Mouse (Mus musculus) heart, embryonic 16.5 days (tissue): ENCODE data around the gene Gm14698. TPM values are rescaled to one million over a fixed set of nuclear protein-coding genes. Genes with fewer than 3 reads are reported as not detected.
A peak's percentile ranks its signal among the peaks of the same experiment; 100 is the strongest.
"Not testable (repeated sequence)": the region's sequence is repeated elsewhere in the genome, so short reads cannot be mapped to it uniquely, and the experiment has no call there.

Experiments
- ATAC-seq: fragments of 200-750 bp; cut with Nextera tagmentation; replicated peaks from 2 replicates; pipeline ENCODE4 v1.8.0; 2017; ENCODE audit warnings: moderate number of reproducible peaks; ENCODE audit not compliant: insufficient read depth, low FRiP score; ENCODE audit errors: extremely low read depth
- H3K27ac ChIP-seq: fragments of 300-500 bp; sonication (generic); 2 replicates; pipeline ENCODE4 v1.5.1; 2014; ENCODE audit warnings: mild to moderate bottlenecking, low read length, control low read depth, moderate library complexity
- H3K27me3 ChIP-seq: fragments of 300-500 bp; sonication (generic); 2 replicates; pipeline ENCODE4 v1.6.1; 2014; ENCODE audit warnings: low read length, mixed read lengths; ENCODE audit not compliant: control insufficient read depth, insufficient read depth
- H3K36me3 ChIP-seq: fragments of 300-500 bp; sonication (generic); 2 replicates; pipeline ENCODE4 v1.6.1; 2014; ENCODE audit not compliant: control insufficient read depth, insufficient read depth
- H3K4me1 ChIP-seq: fragments of 300-500 bp; sonication (generic); 2 replicates; pipeline ENCODE4 v1.6.1; 2014; ENCODE audit warnings: low read length, mixed read lengths; ENCODE audit not compliant: control insufficient read depth, insufficient read depth
- H3K4me2 ChIP-seq: fragments of 300-500 bp; sonication (generic); 2 replicates; pipeline ENCODE4 v1.6.1; 2014; ENCODE audit warnings: low read depth, mild to moderate bottlenecking, control low read depth, low read length
- H3K4me3 ChIP-seq: fragments of 300-500 bp; sonication (generic); 2 replicates; pipeline ENCODE4 v1.5.1; 2014; ENCODE audit warnings: mild to moderate bottlenecking, control low read depth, low read length
- H3K9ac ChIP-seq: fragments of 300-500 bp; sonication (generic); 2 replicates; pipeline ENCODE4 v1.6.1; 2014; ENCODE audit warnings: low read length, control low read depth
- H3K9me3 ChIP-seq: fragments of 300-500 bp; sonication (generic); replicated peaks from 2 replicates; pipeline ENCODE4 v1.6.1; 2016; ENCODE audit warnings: low read length; ENCODE audit not compliant: control insufficient read depth
- whole genome bisulfite sequencing: fragments of 180-500 bp; shearing (Covaris S2); extraction: QIAGEN DNeasy Blood & Tissue Kit; methylation state at CpG from one replicate; pipeline ENCODE4 v1.1.7; 2014; 5-methylcytosine and 5-hydroxymethylcytosine counted together
- polyA plus RNA-seq: library from polyadenylated mRNA; unstranded; fragments of >200 nt; fragmentation: Nextera tagmentation; extraction: Ambion mirVana; gene quantifications from 2 replicates; pipeline ENCODE4 v1.2.1, GENCODE M21; 2015

Gene Gm14698
- 2.7 and 6.3 TPM in 2 replicates for polyA plus RNA-seq

GRCm38 (mm10) chrX:68821059-68821458 is at the start of gene Gm14698:
Gene Gm14698 (plus strand): TSS chrX:68821093.
- Histone ChIP-seq H3K9ac (peak within 1 kb of the TSS; percentile 54), H3K4me3 (peak within 1 kb of the TSS; percentile 39), H3K4me2 (peak within 1 kb of the TSS; percentile 50)
- H3K4me1 ChIP-seq, H3K27ac ChIP-seq, H3K36me3 ChIP-seq, H3K9me3 ChIP-seq, H3K27me3 ChIP-seq: not testable (repeated sequence)
- peak; percentile 72 for ATAC-seq
- WGBS: 12% methylated on average over 27 of the region's 36 CpGs

DNA sequence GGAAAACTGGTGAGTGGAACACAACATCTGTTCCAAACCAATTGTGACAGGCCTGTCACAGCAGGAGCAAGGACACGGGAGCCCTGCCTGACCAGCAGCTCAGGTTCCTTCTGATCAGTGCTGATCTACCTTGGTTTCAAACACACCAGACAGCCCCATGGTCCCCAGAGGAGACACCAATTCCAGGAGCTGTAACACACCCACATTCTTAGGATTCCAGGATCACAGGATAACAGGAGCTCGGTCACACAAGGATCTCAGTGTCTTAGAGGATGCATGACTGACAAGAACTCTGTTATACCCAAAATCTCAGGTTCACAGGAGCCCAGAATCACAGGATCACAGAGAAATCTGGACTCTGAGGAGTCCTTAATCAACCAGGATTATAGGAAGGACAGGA is 444 bp upstream of the Gm14698 start:
- Histone ChIP-seq H3K4me2 (peak overlapping the region; percentile 50), H3K4me3 (peak overlapping the region; percentile 39)
- not testable (repeated sequence) for ATAC-seq, H3K4me1 ChIP-seq, H3K27ac ChIP-seq, H3K36me3 ChIP-seq, H3K9me3 ChIP-seq, H3K27me3 ChIP-seq, H3K9ac ChIP-seq
- WGBS: 38% methylated on average over 2 of the region's 2 CpGs

- H3K4me1 ChIP-seq: no peaks in the 10 kb centered on the region
- no peak overlapping the region for H3K4me2 ChIP-seq
- H3K4me3 ChIP-seq: no peak overlapping the region
- H3K9me3 ChIP-seq: no peaks in the 10 kb centered on the region
- no peaks in the 10 kb centered on the region for H3K36me3 ChIP-seq
- no peak overlapping the region for H3K27ac ChIP-seq
- no peak for ATAC-seq
- 17% methylated on average over 5 of the region's 5 CpGs for WGBS
- no peak overlapping the region for H3K9ac ChIP-seq
- no peaks in the 10 kb centered on the region for H3K27me3 ChIP-seq
Measured at GRCm38 (mm10) chrX:68839548-68840444, 18.9 kb downstream of the Gm14698 start.

DNA sequence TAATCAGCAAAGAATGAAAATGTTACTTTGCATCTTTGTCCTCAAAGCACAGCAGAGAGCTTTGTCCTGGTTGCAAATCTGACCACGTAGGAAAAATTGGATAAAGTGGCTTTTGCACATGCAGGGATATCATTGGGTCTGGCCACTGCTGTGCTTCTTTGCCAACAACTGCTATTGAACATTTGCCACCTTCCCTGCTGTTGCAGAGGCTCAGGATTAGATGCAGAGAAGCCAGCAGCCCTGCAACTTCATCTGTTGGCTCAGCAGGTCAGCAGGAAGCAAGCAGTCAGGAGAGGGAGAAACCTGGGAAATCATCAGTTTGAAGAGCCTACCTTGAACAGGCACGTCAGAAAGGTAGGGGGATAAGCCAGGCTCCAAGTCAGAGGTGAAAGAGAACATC is 44.3 kb downstream of the Gm14698 start:
- no peak overlapping the region for H3K9ac ChIP-seq

More for the DNA sequence above, 44.3 kb downstream of the Gm14698 start:
- no peak overlapping the region for H3K4me3 ChIP-seq
- H3K4me2 ChIP-seq: no peak overlapping the region
- H3K27ac ChIP-seq: no peak overlapping the region
- no peaks in the 10 kb centered on the region for H3K4me1 ChIP-seq
- no peaks in the 10 kb centered on the region for H3K27me3 ChIP-seq
- H3K9me3 ChIP-seq: no peaks in the 10 kb centered on the region
- no peak for ATAC-seq
- WGBS: 42% methylated on average over 2 of the region's 2 CpGs
- no peaks in the 10 kb centered on the region for H3K36me3 ChIP-seq

Other genes starting within 250 kb of the Gm14698 start
- 35.3 and 38.8 TPM in 2 replicates for gene Fmr1, start 142.6 kb upstream of the Gm14698 start, polyA plus RNA-seq
- gene Fmr1nb, start 59.3 kb upstream of the Gm14698 start, polyA plus RNA-seq: 0.61 and 0.83 TPM in 2 replicates
- not detected in 2 replicates for gene Gm6812, start 72.0 kb downstream of the Gm14698 start, polyA plus RNA-seq